ENCODE assay signal across 24 mouse cellular contexts in genomic region chr7:112714783-112715182, GRCm38 (mm10). TPM values are rescaled to one million over a fixed set of nuclear protein-coding genes. Genes with fewer than 3 reads are reported as not detected.
A peak's percentile ranks its signal among the peaks of the same experiment; 100 is the strongest.
DNase-seq lines count a peak whose midpoint lies in the region; ATAC-seq and TF ChIP-seq lines count a peak whose summit lies in the region.
"Had no signal": no experiment of that assay in that cellular context is flagged by ENCODE, and none has a peak within 500 bp of the region (broad histone marks: within the 10 kb centered on the region; RNA-seq: fewer than 3 reads in every experiment).

No protein-coding gene starts in this region.

- WGBS in heart, embryonic 10.5 days = 38% methylated on average over 6 of the region's 6 CpGs
- 47% methylated on average over 6 of the region's 6 CpGs for WGBS in kidney, embryonic 16.5 days
- WGBS in kidney, embryonic 15.5 days = 64% methylated on average over 6 of the region's 6 CpGs

- H3K27me3 ChIP-seq in heart, embryonic 10.5 days (ENCODE audit: insufficient read depth, poor library complexity, severe bottlenecking) = no peaks in the 10 kb centered on the region
- H3K27me3 ChIP-seq in kidney, embryonic 16.5 days (ENCODE audit: insufficient read depth, low read length) = no peaks in the 10 kb centered on the region
- H3K27me3 ChIP-seq in kidney, embryonic 15.5 days = no peaks in the 10 kb centered on the region
- no peaks in the 10 kb centered on the region for H3K27me3 ChIP-seq in myocyte (ENCODE audit: control insufficient read depth, insufficient read depth, insufficient read length)
- H3K27me3 ChIP-seq: heart, embryonic 15.5 days; lung, embryonic 15.5 days; midbrain, embryonic 12.5 days had no signal

- no peak for TF ChIP-seq POLR2A in myocyte (IDR thresholded peaks at IDR 0.05; ENCODE audit: insufficient read length, low read depth)

- no peaks in the 10 kb centered on the region for H3K36me3 ChIP-seq in heart, embryonic 10.5 days
- no peaks in the 10 kb centered on the region for H3K36me3 ChIP-seq in kidney, embryonic 16.5 days (ENCODE audit: insufficient read depth, low read length)
- H3K36me3 ChIP-seq in kidney, embryonic 15.5 days = no peaks in the 10 kb centered on the region
- H3K36me3 ChIP-seq in myocyte (ENCODE audit: control insufficient read depth, insufficient read depth) = no peaks in the 10 kb centered on the region
- H3K36me3 ChIP-seq: heart, embryonic 15.5 days; lung, embryonic 15.5 days; midbrain, embryonic 12.5 days had no signal

- H3K9me3 ChIP-seq in heart, embryonic 10.5 days = no peaks in the 10 kb centered on the region
- no peaks in the 10 kb centered on the region for H3K9me3 ChIP-seq in kidney, embryonic 16.5 days (ENCODE audit: low read length)
- H3K9me3 ChIP-seq in kidney, embryonic 15.5 days (replicated peaks) = no peaks in the 10 kb centered on the region
- H3K9me3 ChIP-seq: heart, embryonic 15.5 days; lung, embryonic 15.5 days; midbrain, embryonic 12.5 days had no signal

- H3K4me3 ChIP-seq in heart, embryonic 10.5 days = no peak overlapping the region
- no peak overlapping the region for H3K4me3 ChIP-seq in kidney, embryonic 16.5 days (ENCODE audit: low read length)
- H3K4me3 ChIP-seq in kidney, embryonic 15.5 days (replicated peaks) = no peak overlapping the region
- H3K4me3 ChIP-seq in myocyte = no peak overlapping the region
- H3K4me3 ChIP-seq: heart, embryonic 15.5 days; left cerebral cortex, adult 2 months; lung, embryonic 15.5 days; midbrain, embryonic 12.5 days had no signal

- H3K4me1 ChIP-seq in heart, embryonic 10.5 days = peaks cover 96% of the 10 kb centered on the region
- peaks cover 62% of the 10 kb centered on the region for H3K4me1 ChIP-seq in kidney, embryonic 16.5 days (ENCODE audit: insufficient read depth, low read length)
- H3K4me1 ChIP-seq in kidney, embryonic 15.5 days = peaks cover 91% of the 10 kb centered on the region

- DNase-seq in heart, embryonic 10.5 days (ENCODE audit: low spot score) = peak; percentile 83
- DNase-seq in heart, postnatal 36 days = no peak
- peak; percentile 83 for DNase-seq in kidney, adult 11 months
- DNase-seq in retina, embryonic 14.5 days (ENCODE audit: low spot score) = no peak
- DNase-seq in urinary bladder, postnatal 10 days (ENCODE audit: low spot score) = no peak
- DNase-seq: adrenal gland, postnatal 10 days; cerebellum, adult 11 months; cerebellum, postnatal 10 days; left cerebral cortex, postnatal 4 days; right cerebral cortex, postnatal 14 days; spleen, adult 18-20 months; thymus, postnatal 36 days had no signal

- H3K4me2 ChIP-seq in kidney, embryonic 16.5 days (replicated peaks; ENCODE audit: low read depth, low read length) = no peak overlapping the region
- H3K4me2 ChIP-seq in kidney, embryonic 15.5 days = no peak overlapping the region
- peak overlapping the region; percentile 52 for H3K4me2 ChIP-seq in myocyte (ENCODE audit: low read depth)
- H3K4me2 ChIP-seq: heart, embryonic 15.5 days; hindbrain, embryonic 14.5 days; lung, embryonic 15.5 days; midbrain, embryonic 12.5 days had no signal

- H3K79me2 ChIP-seq in myocyte (ENCODE audit: control insufficient read depth, insufficient read depth) = peaks cover 95% of the 10 kb centered on the region

- H3K27ac ChIP-seq in heart, embryonic 10.5 days = peak overlapping the region; percentile 75
- H3K27ac ChIP-seq in kidney, embryonic 16.5 days (ENCODE audit: low read length) = no peak overlapping the region
- H3K27ac ChIP-seq in kidney, embryonic 15.5 days = 0 out of 2 replicates have a peak overlapping the region, but pooled peaks have one; percentile 22
- H3K27ac ChIP-seq: heart, embryonic 15.5 days; hindbrain, embryonic 14.5 days; left cerebral cortex, adult 2 months; lung, embryonic 15.5 days; macrophage; midbrain, embryonic 12.5 days had no signal

- no peak overlapping the region for H3K9ac ChIP-seq in kidney, embryonic 16.5 days (replicated peaks; ENCODE audit: low read length)
- H3K9ac ChIP-seq in kidney, embryonic 15.5 days = no peak overlapping the region
- H3K9ac ChIP-seq: heart, embryonic 15.5 days; hindbrain, embryonic 14.5 days; lung, embryonic 15.5 days; midbrain, embryonic 12.5 days had no signal

- no peak; the same call in 1 of the 2 replicates for ATAC-seq in kidney, embryonic 16.5 days (ENCODE audit: low FRiP score, low TSS enrichment)
- ATAC-seq in kidney, embryonic 15.5 days (replicated peaks; ENCODE audit: low FRiP score) = no peak
- ATAC-seq: activated CD4-positive, CD25-positive, alpha-beta regulatory T cell, adult 4 months; CD4-positive, CD25-positive, alpha-beta regulatory T cell, adult 4 months had no signal

- intact Hi-C loops in heart, postnatal 36 days (cut with DNase I) = no loop called here

- no peak overlapping the region for H3ac ChIP-seq in myocyte (ENCODE audit: control insufficient read depth, insufficient read length)

TF ChIP-seq in myocyte, 11 proteins besides CTCF, POLR2A, EP300 and RAD21:
- no peak for TF ChIP-seq POLR2AphosphoS2 (IDR thresholded peaks at IDR 0.05; ENCODE audit: insufficient read length, low read depth)
- TF ChIP-seq USF1 (IDR thresholded peaks at IDR 0.05; ENCODE audit: low read depth) = no peak
- no peak for TF ChIP-seq MYOG (IDR thresholded peaks at IDR 0.05; ENCODE audit: control insufficient read depth in 1 of 3, insufficient read depth in 1 of 3, insufficient read length in 2 of 3, low read depth in 2 of 3)
- TF ChIP-seq MYOD1 (IDR thresholded peaks at IDR 0.05; ENCODE audit: control insufficient read depth in 1 of 3, insufficient read length in 2 of 3, low read depth in 2 of 3) = no peak
- no peak for TF ChIP-seq E2F4 (IDR thresholded peaks at IDR 0.05; ENCODE audit: insufficient read depth)
- no peak for TF ChIP-seq CEBPB (IDR thresholded peaks at IDR 0.05; ENCODE audit: insufficient read depth, poor library complexity, severe bottlenecking)
- no peak for TF ChIP-seq SRF (IDR thresholded peaks at IDR 0.05; ENCODE audit: control insufficient read depth, insufficient read length, low read depth)
- no peak for TF ChIP-seq TCF12 (IDR thresholded peaks at IDR 0.05; ENCODE audit: insufficient read depth, poor library complexity, severe bottlenecking)
- no peak for TF ChIP-seq MAX (IDR thresholded peaks at IDR 0.05; ENCODE audit: low read depth)
- TF ChIP-seq TCF3 (IDR thresholded peaks at IDR 0.05; ENCODE audit: insufficient read length, low read depth) = no peak
- no peak for TF ChIP-seq REST (IDR thresholded peaks at IDR 0.05; ENCODE audit: insufficient read depth, insufficient read length)

RNA-seq across cellular contexts. Expression of gene Tead1, which starts 35.7 kb away (rescaled TPM):
- 19.7 and 27.2 TPM in 2 replicates for polyA plus RNA-seq in heart, embryonic 10.5 days (2016; fragmentation: Nextera tagmentation; extraction: Ambion mirVana)
- total RNA-seq in heart, postnatal 36 days (2021) = 100 to 1,000 TPM; 157 to 186 TPM
- 18.0 and 25.7 TPM in 2 replicates for polyA plus RNA-seq in kidney, embryonic 16.5 days (2015; fragmentation: Nextera tagmentation; extraction: Ambion mirVana)
- 27.6 and 30.4 TPM in 2 replicates for polyA plus RNA-seq in kidney, embryonic 15.5 days (2015; fragmentation: Nextera tagmentation; extraction: Ambion mirVana)
- polyA plus RNA-seq in myocyte (2012; fragmentation: generic; extraction: Trizol) = 18.8 TPM
- total RNA-seq: monocyte, adult 5-6 weeks had no signal
- polyA plus RNA-seq: macrophage had no signal

Comparison
In these comparisons a context has a peak if more than half of its experiments do, and no peak if none do; other contexts are left out.
1. DNase-seq: peak in heart, embryonic 10.5 days (single experiment) and kidney, adult 11 months (single experiment); none in heart, postnatal 36 days (0 of 2), retina, embryonic 14.5 days (single experiment) and urinary bladder, postnatal 10 days (single experiment).